Mouse (Mus musculus): ENCODE data around the gene Fancf. TPM values are rescaled to one million over a fixed set of nuclear protein-coding genes. Genes with fewer than 3 reads are reported as not detected.

The Fancf gene
- 7.1 and 7.6 TPM in 2 replicates for polyA plus RNA-seq (2015; fragmentation: Nextera tagmentation; extraction: Ambion mirVana)

GRCm38 (mm10) chr7:51862097-51862492, at the start of gene Fancf:
Gene Fancf (minus strand): TSS chr7:51862267.
- Histone ChIP-seq H3K9ac (ENCODE audit: low read depth, low read length) (peak within 1 kb of the TSS; percentile 91), H3K4me3 (ENCODE audit: low read depth, low read length) (peak within 1 kb of the TSS; percentile 79), H3K4me1 (ENCODE audit: control insufficient read depth, insufficient read depth, low read length) (peaks cover 20% of the 10 kb centered on the region), H3K27me3 (ENCODE audit: control insufficient read depth, insufficient read depth, low read depth, low read length) (no peaks in the 10 kb centered on the region), H3K9me3 (replicated peaks; ENCODE audit: control insufficient read depth, low read length, poor library complexity, severe bottlenecking) (no peaks in the 10 kb centered on the region), H3K36me3 (ENCODE audit: control insufficient read depth, insufficient read depth, low read length) (no peaks in the 10 kb centered on the region), H3K27ac (ENCODE audit: low read length) (peak within 1 kb of the TSS; percentile 99), H3K4me2 (ENCODE audit: low read length) (peak within 1 kb of the TSS; percentile 93)
- peak; percentile 99 for ATAC-seq
- under 1% methylated on average over 43 of the region's 43 CpGs for WGBS

GRCm38 (mm10) chr7:51899066-51899465, 37.0 kb upstream of the Fancf start:
- no peak overlapping the region for H3K4me2 ChIP-seq (ENCODE audit: low read length)

DNA sequence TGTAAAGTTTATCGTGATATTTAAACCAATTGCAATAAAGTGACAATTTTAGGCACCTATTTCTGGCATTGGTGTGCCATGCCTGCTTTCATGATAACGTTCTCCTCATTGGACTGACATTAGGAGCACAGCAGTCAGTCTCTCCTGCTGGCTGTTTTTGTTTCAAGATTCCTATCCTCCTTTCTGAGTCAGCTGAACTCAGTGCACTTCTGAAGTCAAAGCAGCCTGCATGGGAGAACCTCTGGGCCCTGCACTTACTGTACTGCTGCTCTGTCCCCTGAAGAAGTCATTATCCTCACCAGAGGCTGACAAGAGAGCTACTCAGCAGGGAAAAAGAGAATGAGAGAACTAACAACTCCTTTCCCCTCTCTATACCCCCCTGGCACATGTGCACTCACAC, 32.9 kb upstream of the Fancf start:
- H3K36me3 ChIP-seq (ENCODE audit: control insufficient read depth, insufficient read depth, low read length): no peaks in the 10 kb centered on the region
- WGBS: 38% methylated on average over 2 of the region's 2 CpGs
- H3K27me3 ChIP-seq (ENCODE audit: control insufficient read depth, insufficient read depth, low read depth, low read length): no peaks in the 10 kb centered on the region
- no peak overlapping the region for H3K9ac ChIP-seq (ENCODE audit: low read depth, low read length)
- H3K4me3 ChIP-seq (ENCODE audit: low read depth, low read length): no peak overlapping the region
- H3K9me3 ChIP-seq (replicated peaks; ENCODE audit: control insufficient read depth, low read length, poor library complexity, severe bottlenecking): no peaks in the 10 kb centered on the region
- ATAC-seq: no peak
- no peak overlapping the region for H3K27ac ChIP-seq (ENCODE audit: low read length)
- no peaks in the 10 kb centered on the region for H3K4me1 ChIP-seq (ENCODE audit: control insufficient read depth, insufficient read depth, low read length)
- no peak overlapping the region for H3K4me2 ChIP-seq (ENCODE audit: low read length)

More at GRCm38 (mm10) chr7:51899066-51899465, 37.0 kb upstream of the Fancf start:
- 70% methylated on average over 6 of the region's 6 CpGs for WGBS
- Histone ChIP-seq H3K36me3 (ENCODE audit: control insufficient read depth, insufficient read depth, low read length) (no peaks in the 10 kb centered on the region), H3K4me3 (ENCODE audit: low read depth, low read length) (no peak overlapping the region), H3K27ac (ENCODE audit: low read length) (no peak overlapping the region), H3K9me3 (replicated peaks; ENCODE audit: control insufficient read depth, low read length, poor library complexity, severe bottlenecking) (no peaks in the 10 kb centered on the region), H3K27me3 (ENCODE audit: control insufficient read depth, insufficient read depth, low read depth, low read length) (no peaks in the 10 kb centered on the region), H3K4me1 (ENCODE audit: control insufficient read depth, insufficient read depth, low read length) (no peaks in the 10 kb centered on the region), H3K9ac (ENCODE audit: low read depth, low read length) (no peak overlapping the region)
- no peak for ATAC-seq

- WGBS: 88% methylated on average over 4 of the region's 4 CpGs
- Histone ChIP-seq H3K9me3 (replicated peaks; ENCODE audit: control insufficient read depth, low read length, poor library complexity, severe bottlenecking) (no peaks in the 10 kb centered on the region), H3K4me1 (ENCODE audit: control insufficient read depth, insufficient read depth, low read length) (no peaks in the 10 kb centered on the region), H3K36me3 (ENCODE audit: control insufficient read depth, insufficient read depth, low read length) (no peaks in the 10 kb centered on the region), H3K27ac (ENCODE audit: low read length) (no peak overlapping the region), H3K9ac (ENCODE audit: low read depth, low read length) (no peak overlapping the region), H3K4me3 (ENCODE audit: low read depth, low read length) (no peak overlapping the region), H3K27me3 (ENCODE audit: control insufficient read depth, insufficient read depth, low read depth, low read length) (no peaks in the 10 kb centered on the region), H3K4me2 (ENCODE audit: low read length) (no peak overlapping the region)
- ATAC-seq: no peak
Measured at GRCm38 (mm10) chr7:51894133-51894801, 32.2 kb upstream of the Fancf start.

DNA sequence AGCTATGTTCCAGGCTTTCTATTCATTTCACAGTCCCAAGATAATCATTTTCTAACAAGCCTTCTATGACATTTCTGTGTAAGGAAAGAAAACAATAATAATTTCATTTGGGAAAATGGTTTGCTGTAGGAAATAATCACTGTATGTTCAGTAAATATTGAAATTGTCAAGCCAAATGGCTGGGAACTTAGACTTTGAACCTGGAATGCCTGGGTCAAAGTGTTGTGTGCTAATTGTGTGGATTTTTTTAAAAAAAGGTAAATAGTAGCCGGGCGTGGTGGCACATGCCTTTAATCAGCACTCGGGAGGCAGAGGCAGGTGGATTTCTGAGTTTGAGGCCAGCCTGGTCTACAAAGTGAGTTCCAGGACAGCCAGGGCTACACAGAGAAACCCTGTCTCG, 30.9 kb upstream of the Fancf start:
- Histone ChIP-seq H3K36me3 (ENCODE audit: control insufficient read depth, insufficient read depth, low read length) (no peaks in the 10 kb centered on the region), H3K9ac (ENCODE audit: low read depth, low read length) (no peak overlapping the region)

DNA sequence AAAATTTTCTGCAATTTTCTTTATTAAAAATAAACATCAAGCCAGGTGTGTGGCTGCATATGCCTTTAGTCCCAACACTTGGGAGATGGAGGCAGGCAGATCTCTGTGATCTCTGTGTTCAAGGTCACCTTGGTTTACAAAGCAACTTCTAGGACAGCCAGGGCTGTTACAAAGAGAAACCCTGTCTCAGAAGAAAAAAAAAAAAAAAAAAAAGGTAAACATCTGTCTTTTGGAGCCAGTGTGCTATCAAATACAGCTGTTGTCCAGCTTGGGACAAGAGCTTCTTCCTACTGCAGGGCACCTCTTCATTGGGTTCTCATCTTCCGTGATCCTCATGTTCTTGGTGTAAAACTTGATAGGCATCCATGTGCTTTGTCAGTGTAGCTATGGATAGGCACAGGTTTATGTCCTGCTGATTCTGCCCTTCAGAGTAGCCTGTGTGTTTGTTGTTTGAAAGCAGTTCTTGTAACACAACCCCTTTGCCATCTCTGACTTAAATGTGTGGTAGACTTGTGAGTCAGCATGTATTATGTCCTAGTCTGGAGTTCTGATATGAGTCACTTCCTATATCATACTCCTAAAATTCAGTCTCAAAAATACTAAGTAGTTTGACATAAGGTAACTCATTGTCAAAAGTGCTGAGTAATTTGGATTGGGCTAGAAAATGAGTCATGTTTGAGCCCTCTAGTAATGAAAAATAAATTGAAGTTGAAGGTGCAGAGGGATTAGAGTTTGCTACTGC, 30.3 kb upstream of the Fancf start:
- Histone ChIP-seq H3K4me1 (ENCODE audit: control insufficient read depth, insufficient read depth, low read length) (no peaks in the 10 kb centered on the region), H3K36me3 (ENCODE audit: control insufficient read depth, insufficient read depth, low read length) (no peaks in the 10 kb centered on the region), H3K9me3 (replicated peaks; ENCODE audit: control insufficient read depth, low read length, poor library complexity, severe bottlenecking) (no peaks in the 10 kb centered on the region), H3K27ac (ENCODE audit: low read length) (no peak overlapping the region), H3K4me2 (ENCODE audit: low read length) (no peak overlapping the region), H3K4me3 (ENCODE audit: low read depth, low read length) (no peak overlapping the region), H3K9ac (ENCODE audit: low read depth, low read length) (no peak overlapping the region), H3K27me3 (ENCODE audit: control insufficient read depth, insufficient read depth, low read depth, low read length) (no peaks in the 10 kb centered on the region)
- WGBS: 100% methylated on average over 1 of the region's 1 CpGs
- no peak for ATAC-seq

More for the DNA sequence above, 30.9 kb upstream of the Fancf start:
- no peak overlapping the region for H3K4me3 ChIP-seq (ENCODE audit: low read depth, low read length)
- no peaks in the 10 kb centered on the region for H3K27me3 ChIP-seq (ENCODE audit: control insufficient read depth, insufficient read depth, low read depth, low read length)
- H3K4me2 ChIP-seq (ENCODE audit: low read length): no peak overlapping the region
- ATAC-seq: no peak
- H3K9me3 ChIP-seq (replicated peaks; ENCODE audit: control insufficient read depth, low read length, poor library complexity, severe bottlenecking): no peaks in the 10 kb centered on the region
- H3K27ac ChIP-seq (ENCODE audit: low read length): no peak overlapping the region
- 88% methylated on average over 4 of the region's 4 CpGs for WGBS
- H3K4me1 ChIP-seq (ENCODE audit: control insufficient read depth, insufficient read depth, low read length): no peaks in the 10 kb centered on the region

DNA sequence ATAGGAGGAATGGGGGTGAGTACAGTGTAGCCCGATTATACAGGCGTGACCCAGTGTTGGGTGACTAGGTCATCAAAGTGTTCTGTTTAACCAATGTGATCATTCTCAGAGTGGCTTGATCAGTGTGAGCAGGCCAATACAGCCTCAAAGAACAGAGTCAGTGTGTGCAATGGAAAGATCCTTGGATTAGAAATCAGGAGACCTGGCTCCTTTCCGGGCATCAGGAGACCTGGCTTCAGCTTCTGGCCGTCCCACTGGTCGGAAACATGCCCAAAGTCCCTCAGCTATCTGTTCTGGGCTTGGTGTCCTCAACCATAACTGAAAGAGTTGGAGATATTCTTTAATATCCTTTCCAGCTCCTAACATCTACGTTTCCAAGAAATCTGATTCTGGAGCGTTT, 27.5 kb upstream of the Fancf start:
- no peak overlapping the region for H3K9ac ChIP-seq (ENCODE audit: low read depth, low read length)
- H3K4me1 ChIP-seq (ENCODE audit: control insufficient read depth, insufficient read depth, low read length): no peaks in the 10 kb centered on the region
- H3K9me3 ChIP-seq (replicated peaks; ENCODE audit: control insufficient read depth, low read length, poor library complexity, severe bottlenecking): no peaks in the 10 kb centered on the region
- 92% methylated on average over 7 of the region's 7 CpGs for WGBS
- no peak for ATAC-seq
- no peak overlapping the region for H3K4me3 ChIP-seq (ENCODE audit: low read depth, low read length)
- H3K4me2 ChIP-seq (ENCODE audit: low read length): no peak overlapping the region
- H3K36me3 ChIP-seq (ENCODE audit: control insufficient read depth, insufficient read depth, low read length): no peaks in the 10 kb centered on the region
- H3K27ac ChIP-seq (ENCODE audit: low read length): no peak overlapping the region
- no peaks in the 10 kb centered on the region for H3K27me3 ChIP-seq (ENCODE audit: control insufficient read depth, insufficient read depth, low read depth, low read length)

DNA sequence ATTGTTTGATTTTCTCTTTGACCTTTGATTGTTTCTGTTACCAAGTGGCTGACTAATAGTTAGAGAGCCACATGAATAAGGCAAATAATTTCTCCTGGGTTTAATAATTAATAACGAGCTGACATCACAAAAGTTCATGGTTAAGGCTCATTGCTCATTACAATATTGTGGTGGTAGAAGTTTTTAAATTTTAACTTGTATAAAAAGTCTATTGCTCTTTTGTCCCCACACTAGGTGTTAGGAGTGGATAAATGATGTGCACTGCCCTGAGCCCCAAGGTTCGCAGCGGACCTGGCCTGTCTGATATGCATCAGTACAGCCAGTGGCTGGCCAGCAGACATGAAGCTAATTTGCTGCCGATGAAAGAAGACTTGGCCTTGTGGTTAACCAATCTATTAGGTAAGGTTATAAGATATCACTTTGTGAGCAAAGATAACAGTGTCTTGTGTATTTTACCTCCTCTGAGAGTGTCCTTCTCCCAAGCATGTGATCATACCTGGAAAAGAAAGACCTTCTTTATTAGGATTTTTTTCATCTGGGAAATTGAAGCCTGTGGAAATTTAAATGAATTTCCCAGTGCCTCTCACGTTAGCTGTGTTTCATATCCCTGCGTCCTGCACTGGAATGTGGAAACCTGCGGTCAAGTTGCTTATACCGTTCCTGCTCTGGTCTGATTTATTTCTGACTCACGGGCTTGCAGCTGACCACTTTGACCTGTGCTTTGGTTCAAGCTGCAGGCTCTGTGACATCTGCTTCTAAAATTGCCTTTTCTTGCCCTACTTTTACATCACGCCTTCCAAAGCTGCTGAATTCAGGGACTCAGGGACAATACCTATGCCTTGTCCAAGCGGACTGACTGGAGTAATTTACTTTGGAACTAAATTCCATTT, 25.9 kb upstream of the Fancf start:
- no peak overlapping the region for H3K4me3 ChIP-seq (ENCODE audit: low read depth, low read length)
- H3K27ac ChIP-seq (ENCODE audit: low read length): no peak overlapping the region
- ATAC-seq: no peak

More for the DNA sequence above, 25.9 kb upstream of the Fancf start:
- Histone ChIP-seq H3K36me3 (ENCODE audit: control insufficient read depth, insufficient read depth, low read length) (no peaks in the 10 kb centered on the region), H3K9me3 (replicated peaks; ENCODE audit: control insufficient read depth, low read length, poor library complexity, severe bottlenecking) (no peaks in the 10 kb centered on the region), H3K9ac (ENCODE audit: low read depth, low read length) (no peak overlapping the region), H3K4me2 (ENCODE audit: low read length) (no peak overlapping the region), H3K27me3 (ENCODE audit: control insufficient read depth, insufficient read depth, low read depth, low read length) (no peaks in the 10 kb centered on the region), H3K4me1 (ENCODE audit: control insufficient read depth, insufficient read depth, low read length) (no peaks in the 10 kb centered on the region)
- 84% methylated on average over 11 of the region's 11 CpGs for WGBS

All from midbrain, embryonic 16.5 days (tissue).